Mouse (Mus musculus): Measurements from ENCODE around the gene Stard3.

Gene Stard3

DNA sequence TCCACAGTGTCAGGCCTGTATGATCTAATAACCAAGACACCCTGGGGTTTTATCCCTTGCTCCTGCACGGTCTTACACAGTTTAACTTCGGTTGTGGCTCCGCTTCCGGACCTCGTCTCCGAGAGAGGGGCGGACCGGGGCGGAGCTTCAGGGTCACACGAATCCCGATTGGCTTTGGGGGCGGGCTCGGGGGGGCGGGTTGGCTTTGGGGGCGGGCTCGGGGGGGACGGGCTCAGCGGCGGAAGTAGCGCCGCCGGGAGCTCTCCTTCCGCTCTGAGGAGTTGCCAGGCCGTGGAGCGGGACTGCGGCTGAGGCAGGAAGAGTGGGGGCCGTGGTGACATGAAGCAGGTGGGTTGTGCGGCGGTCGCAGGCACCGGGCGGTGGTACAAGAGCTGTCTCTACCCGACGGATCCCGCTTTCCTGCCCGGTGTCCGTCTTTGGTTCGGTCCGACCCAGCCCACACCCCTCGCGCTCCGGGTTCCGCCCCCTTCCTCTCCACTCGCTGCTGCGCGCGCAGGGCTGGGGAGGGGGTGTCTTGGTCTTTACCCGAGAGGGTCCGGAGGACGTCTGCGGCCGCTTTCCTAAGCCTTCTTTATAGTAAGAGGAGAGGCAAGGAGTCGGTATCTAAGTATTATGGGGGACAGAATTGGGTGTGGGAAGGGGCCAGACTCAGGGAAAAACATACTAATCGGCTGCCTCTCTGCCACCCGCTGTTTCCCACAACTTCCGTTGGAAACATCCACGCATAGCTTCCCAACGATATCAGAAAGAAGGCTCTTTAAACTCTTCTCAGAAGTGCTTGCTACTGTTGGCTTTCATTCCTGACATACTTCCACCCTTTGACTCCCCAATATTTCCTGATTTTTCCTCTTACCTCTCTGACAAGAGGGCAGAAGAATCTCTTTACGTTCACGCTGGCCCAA, at the start of gene Stard3:
TSS of gene Stard3 (plus strand) at position 208 of the 923 bp plus-strand sequence.
- peak; percentile 97 for DNase-seq

DNA sequence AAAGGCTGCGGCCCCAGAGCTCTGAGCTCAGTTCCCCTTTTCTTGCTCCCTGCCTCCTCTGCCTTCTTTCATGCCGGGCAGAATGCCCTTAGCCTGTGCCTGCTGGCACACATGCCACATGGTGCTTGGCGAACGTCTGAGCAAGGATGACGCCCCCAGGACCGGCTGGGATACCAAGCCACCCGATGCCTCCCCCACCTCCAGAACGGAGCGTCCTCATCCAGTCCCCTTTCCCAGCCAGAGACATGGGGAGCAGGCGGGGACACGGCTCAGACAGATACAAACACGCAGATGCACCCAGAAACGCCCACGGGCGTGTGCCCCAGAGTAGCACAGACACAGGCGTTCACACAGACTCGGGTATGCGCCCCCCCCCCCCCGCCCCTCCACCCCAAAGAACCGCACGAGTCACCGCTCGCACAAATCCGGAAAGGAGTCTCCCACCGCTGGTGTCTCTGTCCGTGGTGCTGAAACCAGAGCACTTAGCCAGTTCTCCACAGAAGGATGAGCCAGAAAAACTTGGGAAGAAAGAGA, 44.3 kb upstream of the Stard3 start:
- DNase-seq = peak; percentile 58

DNA sequence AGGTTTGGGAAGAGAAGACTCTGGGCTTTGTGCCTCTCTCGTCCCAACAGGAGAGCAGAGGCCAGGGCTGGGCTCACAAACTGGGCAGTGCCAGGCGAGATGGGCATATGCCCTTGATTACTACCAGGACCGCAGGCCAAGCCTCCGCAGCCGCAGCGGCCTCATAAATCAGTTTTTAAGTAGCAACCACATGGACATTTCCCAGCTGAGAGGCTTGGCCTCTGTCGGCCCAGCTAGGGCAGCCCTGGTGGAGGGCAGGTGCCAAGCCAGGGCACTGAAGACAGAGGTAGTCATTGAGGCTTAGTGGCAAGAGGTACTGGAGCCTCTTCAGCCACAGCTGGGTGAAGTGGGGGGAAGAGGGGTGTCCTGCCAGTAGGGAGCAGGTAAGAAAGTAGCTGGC, 40.7 kb upstream of the Stard3 start:
- DNase-seq = no peak

DNA sequence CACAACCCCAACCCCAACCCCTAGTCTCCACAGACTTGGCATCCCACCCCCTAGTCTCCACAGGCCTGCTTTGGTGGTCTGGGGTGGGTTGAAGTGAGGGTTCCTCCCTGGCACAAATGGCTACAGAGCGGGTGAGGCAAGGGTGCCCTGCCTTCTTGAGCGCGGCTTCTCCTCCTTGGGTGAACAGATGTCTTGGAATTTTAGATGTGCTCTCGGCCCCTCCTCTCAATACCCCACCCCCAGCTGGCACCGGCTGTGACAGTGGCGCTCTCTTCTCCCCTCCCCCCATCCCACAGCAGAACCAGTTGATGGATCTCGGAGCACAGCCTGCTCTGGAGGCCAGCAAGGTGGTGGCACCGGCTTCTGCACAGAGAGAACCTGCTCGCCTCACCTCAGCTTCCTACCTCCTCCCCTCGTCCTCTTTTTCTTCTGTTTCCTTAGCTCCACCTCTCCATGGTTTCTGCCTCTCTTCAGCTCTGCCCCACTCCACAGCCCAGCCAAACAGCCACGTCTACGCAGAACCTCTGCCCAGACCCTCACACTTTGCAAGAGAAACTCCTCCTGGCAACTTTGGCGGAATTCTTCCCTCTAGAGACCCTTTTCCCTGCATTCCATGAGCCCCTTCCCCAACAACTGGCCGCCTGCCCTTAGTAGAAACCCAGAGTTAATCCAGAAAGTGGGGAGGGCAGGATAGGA, 39.6 kb upstream of the Stard3 start:
- no peak for DNase-seq

DNA sequence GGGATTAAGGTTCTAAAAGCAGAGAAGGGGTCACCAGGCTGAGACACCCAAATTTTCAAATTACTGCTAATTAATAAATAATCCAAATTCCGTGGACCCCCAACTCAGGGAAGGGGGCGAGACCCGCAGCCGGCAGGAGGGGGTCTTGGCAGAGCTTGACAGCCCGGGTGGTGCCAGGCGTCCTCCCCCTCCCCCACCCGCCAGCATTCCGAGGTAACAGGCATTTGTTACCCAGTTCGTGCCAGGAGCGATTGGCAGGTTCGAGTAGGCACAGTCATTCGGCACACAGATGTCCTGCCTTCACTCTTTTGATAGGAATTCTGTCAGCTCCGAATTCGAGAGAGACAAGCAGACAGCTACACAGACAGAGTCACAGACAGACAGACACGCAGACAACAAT, 39.0 kb upstream of the Stard3 start:
- no peak for DNase-seq

DNA sequence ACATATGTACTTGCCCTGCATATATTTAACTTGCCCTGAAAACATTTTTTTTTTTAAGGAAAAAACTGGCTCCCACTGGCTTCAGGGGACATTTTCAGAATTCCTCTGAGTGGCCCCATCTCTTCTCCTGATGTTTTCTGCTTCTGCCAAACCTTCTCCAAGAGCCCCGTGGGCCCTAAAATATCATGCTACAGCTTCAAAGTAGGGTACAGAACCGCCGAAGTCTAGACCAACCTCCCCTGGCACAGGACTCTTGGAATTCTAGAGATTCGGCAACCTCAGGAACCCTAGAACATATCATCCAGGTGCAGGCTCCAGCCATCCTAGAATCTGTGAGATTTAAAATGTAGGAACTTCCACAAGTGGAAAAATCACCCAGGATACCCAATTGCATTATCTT, 38.6 kb upstream of the Stard3 start:
- DNase-seq = no peak

DNA sequence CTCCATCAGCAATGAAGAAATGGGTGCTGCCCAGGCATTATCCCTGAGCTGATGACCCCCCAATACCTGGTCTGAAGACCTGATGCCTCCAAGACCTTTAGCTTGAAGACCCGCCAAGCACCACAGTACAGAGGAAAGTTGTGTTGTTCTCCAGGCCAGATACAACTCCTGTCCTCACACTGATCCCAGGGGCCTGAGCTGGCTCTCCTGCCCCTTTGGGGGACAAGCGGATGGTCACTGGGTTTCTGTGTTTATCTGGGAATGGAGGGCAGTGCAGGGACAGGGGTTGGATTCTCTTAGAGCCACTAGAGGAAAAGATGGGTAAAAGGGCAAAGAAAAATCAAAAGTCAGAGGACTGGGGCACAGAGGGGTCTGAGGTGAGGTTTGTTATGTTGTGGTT, 38.2 kb upstream of the Stard3 start:
- no peak for DNase-seq

DNA sequence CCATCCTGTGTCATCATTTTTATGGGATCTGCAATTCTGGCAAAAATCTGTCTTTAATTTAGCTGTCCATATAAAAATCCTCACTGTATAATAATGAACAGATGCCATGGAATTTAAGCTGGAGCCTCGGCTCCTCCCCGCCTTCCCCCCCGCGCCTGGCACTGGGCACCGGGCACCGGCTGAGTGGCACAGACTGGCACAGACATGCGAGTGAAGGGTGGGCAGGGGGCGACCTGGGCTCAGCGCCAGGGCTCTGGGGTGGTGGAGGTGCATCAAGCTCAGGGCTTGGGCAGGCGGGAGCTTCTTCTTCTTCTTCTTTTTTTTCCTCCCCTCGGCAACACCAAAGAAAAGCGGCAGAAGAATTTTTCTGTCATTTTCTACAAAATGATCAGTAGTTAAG, 37.8 kb upstream of the Stard3 start:
- no peak for DNase-seq

DNA sequence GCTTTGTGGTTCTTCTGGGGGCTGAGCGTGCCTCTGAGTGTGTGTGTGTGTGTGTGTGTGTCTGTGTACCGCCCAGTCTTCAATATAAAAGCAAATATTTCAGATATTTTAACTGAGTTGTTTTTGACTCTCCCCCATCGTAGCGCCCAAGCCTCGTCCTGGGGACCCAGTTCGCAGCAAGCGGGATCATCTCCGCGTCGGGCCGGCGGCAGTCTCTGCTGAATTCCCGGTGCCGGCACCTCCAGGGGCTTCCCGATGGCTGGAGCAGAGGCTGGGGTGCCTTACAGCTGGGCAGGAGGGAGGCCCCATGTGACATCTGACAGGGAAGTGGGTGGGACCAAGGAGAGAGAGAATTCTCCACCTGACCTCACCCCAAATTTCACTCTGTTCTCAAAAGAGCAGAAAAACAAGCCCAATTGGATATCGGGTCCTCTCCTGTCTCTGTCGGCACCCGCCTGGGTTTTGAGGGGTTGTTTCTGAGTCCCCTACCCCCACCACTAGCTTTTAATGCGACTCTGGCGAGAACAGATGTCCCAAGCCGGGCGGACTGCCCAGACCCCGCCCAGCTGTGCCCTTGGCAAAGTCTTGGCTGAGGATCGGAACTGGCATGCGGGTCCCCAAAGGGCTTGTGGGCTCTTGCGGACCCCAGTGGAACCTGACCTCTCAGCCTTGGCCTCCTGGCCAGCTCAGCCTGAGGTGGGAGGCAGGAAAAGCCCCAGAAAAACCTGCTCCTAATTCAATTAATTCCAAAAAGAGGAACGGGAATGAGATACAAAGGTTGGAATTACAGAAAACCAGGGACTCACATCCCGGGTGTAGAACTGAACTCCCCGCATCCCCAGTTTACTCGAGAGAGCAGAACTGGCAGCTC, 37.1 kb upstream of the Stard3 start:
- DNase-seq = no peak

DNA sequence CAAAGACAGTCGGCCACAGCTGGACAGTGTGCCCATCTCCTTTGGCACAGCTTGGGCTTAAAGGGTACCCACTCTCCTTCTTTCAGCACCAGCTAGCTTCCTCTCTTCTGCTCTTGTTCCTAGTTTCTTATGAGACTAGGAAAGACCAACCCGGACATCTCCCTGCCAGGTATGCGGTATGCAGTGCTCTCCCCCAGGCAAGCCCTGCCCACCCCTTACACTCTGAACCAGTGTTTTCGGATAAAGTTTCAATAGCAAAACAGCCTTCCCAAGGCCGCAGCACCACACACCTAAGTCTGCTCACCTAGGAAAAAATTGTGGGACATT, 36.5 kb upstream of the Stard3 start:
- DNase-seq = no peak

DNA sequence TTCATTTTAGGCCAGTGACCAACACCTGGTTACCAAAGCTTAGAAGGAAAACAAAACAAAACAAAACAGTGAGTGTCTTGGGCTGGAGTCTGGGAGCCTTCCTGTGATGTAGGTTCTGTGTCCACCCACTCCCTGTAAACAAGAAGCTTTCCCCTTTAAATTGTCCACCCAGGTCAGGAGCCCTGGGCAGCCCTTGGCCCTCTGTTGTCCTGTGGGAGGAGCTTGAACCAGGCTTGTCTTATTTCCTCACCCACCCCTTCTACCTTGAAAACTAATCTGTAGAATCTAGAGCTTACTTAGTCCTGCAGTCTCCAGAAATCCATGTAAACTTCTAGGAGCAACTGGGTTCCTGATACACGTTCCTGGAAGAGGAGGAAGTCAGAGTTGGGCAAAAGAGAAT, 36.0 kb upstream of the Stard3 start:
- no peak for DNase-seq

DNA sequence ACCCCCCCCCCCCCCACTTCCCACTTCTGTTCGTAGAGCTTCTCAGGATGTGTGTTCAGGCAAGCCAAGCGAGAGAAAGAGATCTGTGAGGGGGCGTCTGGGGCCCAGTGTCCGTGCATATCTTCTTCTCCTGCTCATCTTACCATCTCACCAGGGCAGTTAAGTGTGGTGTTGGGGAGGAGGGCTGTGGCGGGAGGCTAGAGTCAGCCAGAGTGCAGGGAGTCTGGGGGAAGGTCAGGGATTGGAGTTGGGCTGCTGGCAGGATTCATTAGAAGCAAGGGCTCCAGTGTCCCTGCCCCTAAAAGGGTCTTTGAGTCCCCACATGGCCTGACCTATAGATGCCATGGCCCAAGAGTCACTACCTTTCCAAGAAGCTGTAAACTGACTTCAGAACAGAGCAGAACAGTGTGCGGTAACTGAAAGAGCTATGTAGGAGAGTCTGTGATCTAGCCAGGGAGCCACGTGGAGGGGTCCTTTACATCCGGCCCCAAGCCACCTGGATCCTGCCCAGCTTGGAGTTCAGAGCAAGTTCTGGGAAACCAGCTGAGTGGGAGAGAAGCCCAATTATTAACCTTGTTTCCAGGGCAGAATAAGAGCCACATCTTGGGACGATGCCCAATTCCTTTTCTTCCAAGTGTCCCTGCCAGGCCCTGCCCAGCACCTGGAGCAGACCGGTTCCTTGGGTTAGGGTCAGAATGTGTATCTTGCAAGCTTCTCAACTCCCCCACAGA, 34.9 kb upstream of the Stard3 start:
- DNase-seq = no peak

DNA sequence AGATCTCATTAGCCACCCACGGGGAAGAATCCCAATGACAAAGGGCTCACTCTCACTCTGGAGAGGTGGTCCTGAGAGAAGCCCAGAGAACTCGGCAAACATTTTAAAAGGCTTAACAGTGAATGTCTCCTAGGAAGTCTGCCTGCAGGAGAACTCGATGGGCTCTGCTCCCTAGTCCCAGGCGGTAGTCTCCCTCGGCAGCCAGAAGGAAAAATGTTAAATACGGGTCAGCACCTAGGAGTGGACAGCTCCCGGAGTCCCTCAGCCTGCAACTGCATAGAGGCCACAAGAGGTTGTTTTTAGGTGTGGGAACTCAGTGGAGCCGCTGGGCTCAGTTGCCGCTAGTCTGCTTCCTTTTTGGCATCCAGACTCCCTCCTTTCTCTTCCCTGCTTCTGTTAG, 34.2 kb upstream of the Stard3 start:
- DNase-seq = peak; percentile 43

DNA sequence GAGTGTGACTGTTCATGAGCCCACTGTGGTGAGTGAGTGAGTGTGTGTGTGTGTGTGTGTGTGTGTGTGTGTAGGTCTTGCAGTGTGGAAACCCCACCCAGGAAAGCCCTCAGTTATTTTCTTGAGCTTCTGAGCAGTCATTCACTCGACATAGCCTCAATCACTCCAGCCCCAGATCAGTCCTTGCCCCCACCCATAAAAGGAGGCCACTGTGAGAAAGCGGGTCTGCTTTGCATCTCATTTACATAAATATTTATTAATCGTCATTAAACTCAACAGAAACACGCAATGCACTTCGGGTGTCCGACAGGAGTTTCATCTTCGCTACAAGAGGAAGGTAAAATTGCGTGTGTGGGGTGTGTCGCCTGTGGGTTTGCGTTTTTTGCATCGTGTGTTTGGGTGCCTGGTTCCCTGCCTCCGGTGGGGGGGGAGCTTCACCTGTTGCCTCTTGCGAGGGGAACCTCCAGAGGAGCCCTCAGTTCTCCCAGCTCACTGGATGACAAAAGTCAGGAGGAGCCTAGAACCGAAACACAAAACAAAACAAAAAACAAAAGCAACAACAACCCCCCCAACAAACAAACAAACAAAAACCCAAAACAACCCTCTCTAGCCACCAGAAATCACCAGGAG, 32.9 kb upstream of the Stard3 start:
- no peak for DNase-seq

DNA sequence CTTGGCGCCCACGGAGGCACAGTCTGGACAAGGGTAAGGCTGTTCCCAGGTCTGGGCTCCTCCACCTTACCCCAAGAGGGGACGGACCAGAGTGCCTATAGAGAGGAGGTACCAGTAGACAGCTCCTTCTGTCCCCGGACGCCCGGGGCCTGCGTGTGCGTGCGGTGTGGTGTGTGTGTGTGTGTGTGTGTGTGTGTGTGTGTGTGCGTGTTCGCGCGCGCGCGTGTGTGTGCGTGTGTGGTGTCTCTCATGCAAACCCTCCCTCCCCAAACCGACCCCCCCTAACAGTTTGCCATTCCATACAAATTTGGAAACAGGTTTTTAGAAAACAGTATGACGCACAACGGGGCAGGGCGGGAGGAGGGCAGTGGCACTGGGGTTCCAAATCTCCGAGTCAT, 32.3 kb upstream of the Stard3 start:
- no peak for DNase-seq

DNA sequence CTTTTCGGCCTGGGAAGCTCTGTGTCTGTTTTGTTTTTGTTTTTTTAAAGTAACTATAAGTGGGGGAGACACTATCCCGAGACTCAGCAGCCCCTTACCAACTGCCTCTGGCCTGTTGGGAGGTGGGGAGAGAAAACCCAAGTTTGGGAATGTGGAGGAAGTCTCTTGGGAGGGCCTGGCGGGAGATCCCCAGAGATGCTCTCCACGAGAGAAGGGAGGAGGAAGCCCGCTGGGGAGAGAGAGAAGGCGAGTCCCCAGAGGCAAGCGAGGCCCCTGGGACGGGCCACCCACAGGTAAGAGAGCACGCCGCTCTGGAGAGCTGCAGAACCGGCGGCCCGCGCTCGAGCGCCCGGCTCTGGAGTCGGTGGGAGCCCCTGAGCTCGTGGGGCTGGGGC, 31.4 kb upstream of the Stard3 start:
- no peak for DNase-seq

DNA sequence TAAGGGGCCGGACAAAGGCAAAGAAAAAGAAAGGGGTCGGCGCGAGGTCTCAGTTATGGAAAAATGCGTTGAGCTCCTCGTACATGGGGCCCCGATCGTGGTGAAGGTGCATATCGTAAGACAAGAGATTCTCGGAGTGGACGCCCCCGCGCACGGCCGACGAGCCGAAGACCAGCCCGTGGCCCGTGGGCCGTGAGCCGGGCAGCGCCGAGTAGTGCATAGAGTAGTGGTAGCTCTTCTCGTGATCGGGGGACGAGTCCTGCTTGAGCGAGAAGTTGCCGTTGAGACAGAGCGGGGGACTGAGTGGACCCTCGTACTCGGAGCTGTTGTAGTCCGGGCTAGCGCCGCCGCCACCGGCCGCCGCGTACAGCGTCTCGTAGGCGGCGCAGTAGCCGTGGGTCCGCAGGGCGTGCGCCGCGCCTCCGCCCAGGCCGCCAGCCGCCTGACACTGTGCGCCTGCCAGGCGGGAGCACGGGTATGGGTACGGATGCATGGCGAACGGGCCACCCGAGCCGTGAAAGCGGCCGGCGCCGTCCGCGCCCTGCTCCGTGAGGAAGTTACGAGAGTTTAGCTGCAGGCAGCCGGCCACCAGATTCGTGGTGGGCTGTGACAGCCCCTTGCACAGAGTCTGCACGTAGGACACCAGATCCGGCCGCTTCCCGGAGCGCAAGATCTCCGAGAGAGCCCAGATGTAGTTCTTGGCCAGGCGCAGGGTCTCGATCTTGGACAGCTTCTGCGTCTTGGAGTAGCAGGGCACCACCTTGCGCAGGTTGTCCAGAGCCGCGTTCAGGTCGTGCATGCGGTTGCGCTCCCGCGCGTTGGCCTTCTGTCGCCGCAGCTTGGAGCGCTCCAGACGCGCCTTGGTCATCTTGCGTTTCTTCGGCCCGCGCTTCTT, 30.8 kb upstream of the Stard3 start:
- no peak for DNase-seq

DNA sequence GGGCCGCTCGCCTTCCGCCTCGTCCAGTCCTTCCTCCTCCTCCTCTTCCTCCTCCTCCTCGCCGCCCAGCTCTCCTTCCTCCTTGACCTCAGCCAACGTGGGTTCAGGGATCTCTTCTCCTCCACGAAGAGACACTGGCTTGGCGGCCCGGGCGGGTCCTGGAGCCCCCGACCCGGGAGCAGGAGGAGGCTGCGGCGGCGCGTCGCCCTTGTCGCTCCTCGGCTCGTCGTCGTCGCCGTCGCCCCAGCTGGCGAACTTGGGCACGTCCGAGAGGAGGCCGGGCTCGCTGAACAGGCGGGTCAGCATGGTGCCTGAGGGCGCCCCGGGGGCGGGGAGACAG, 30.2 kb upstream of the Stard3 start:
- DNase-seq = no peak

DNA sequence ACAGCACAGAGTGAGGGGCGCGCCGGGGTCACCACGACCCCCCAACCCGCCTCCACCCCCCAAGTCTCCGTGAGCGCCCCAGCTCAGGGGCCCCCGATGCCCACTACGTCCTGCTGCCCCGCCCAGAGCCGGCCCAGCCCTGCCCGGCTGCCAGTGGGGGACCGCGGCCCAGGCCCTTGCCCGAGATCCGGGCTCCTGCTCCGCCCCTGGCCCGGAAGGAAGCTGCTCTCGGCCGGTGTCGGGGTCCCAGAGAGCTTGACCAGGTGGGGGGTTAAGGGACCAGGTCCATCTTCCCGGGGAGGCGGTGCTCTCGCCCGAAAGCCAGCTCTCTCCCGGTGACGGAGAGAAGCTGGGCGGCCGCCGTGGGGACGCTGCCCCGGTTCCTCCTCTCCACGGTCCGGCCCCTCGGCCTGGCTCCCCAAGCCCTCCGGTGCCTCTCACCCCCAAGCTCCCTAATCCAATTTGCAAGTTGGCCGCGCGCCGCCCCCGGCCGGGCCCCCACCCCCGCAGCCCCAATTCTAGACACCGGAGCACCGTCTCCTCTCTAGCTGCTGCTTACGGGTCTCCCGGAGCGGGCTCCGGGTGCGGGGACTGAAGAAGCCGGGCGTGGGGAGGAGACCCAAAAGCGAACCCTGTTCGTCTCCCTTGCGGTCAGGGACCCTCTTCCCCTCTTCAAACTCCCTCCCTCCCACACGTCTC, 29.6 kb upstream of the Stard3 start:
- no peak for DNase-seq

All from lung, postnatal 36 days (tissue).